Mouse (Mus musculus) WW6 (cell line): ENCODE measurements around the gene Serpinc1.
"Not testable (repeated sequence)": the region's sequence is repeated elsewhere in the genome, so short reads cannot be mapped to it uniquely, and the experiment has no call there.

Experiments used
- DNase-seq: peaks from one replicate; pipeline ENCODE4 v3.0.0-alpha.2; 2013; ENCODE audit warnings: low read depth, low spot score

Serpinc1 gene

DNA sequence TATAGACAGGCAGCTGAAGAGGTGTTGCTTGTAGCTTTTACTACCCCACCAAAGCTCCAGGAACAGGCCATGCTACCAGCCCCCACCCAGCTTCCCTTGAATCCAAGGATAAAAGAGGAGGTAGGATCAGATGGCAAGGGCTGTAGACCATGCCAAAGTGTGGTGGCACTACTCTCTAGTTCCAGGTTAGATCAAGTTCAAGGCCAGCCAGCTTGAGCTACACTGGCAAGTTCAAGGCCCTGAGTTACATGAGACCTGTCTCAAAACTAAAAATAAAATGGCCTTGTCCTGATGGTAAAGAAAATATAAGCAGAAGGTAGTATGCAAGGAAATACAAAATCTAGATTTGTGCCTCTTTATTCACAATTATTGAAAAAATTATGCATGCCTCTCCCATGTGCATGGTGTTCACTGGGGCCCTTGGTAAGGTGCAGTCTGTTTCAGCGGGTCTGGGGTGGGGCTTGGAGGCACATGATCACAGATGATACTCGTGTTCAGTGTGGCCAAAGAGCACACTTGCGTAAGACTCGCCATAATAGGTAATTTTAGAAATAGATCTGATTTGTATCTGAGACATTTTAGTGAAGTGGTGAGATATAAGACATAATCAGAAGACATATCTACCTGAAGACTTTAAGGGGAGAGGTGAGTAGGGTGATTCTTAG, at the start of gene Serpinc1:
Gene Serpinc1 (plus strand): TSS at position 515 of the 665 bp plus-strand sequence.
- no peak for DNase-seq

DNA sequence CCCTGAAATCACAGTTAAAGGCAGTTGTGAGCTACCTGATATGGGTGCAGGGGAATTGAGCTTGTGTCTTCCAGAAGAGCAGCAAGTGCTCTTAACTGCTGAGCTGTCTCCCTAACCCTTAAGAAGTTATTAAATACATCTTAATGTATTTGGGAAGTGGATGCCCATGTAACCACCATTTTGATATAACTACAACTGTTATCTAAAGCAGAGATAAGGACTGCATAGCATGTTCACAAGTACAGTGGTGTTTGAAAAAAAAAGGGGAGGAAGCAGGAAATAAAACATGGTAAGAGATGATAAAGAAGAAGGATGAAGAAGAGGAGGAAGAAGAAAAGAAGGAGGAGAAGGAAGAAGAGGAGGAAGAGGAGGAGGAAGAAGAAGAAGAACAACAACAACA, 47.1 kb upstream of the Serpinc1 start:
- DNase-seq, result no peak

DNA sequence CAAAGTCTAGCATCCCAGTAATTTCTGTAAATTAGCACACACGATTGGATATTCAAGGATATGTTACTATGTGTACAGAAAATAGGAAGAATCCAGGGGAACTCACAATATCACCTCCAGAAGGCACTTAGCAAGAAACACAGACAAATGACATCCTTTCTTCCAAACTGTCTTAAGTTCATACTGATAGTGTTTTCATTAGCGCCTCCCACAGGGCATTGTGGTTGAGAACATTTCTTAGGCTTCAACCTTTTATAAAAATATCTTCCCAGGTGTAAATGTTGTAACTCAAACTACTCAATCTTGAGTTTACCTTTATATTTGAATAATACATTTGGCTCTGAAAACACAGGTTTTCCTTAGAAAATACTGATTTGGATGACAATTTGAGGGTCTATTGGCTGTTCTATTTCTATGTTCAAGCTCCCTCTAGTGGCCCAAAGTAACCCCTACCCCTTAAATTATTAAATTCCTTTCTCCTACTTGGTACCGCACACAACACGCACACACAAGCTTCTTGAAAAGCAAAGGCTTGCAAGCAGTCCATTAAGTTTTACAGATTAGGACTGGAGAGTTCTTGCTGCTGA, 44.4 kb upstream of the Serpinc1 start:
- DNase-seq, result no peak

DNA sequence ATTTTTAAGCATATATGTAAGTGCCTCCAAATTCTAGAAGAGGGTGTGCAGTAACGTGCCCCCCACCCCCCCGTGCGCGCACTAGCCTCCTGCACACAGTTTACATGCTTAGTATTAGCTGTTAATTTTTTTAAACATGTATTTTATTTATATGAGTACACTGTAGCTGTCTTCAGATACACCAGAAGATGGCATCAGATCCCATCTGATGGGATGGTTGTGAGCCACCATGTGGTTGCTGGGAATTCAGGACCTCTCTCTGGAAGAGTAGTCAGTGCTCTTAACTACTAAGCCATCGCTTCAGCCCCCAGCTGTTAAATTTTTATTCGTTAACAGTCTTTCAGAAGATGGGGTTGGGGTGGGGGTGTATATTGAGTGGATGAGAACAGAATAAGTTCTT, 42.8 kb upstream of the Serpinc1 start:
- no peak for DNase-seq

DNA sequence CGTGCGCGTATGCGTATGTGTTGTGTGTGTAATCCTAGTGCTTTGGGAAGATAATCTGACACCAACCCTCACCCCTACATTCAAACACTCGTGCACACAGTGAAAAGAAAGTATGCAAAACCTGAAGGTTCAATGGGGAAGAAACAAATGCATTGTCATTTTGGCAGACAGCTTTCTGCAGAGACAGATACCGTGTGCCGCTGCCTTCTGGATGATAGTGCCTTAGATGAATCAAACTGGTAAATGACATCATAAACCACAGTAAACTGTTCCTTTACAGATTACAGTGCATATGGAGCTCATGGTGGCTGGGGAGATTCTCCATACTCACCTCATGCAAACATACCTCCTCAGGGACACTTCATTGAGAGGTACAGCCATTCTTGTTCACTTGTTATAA, 15.2 kb upstream of the Serpinc1 start:
- no peak for DNase-seq

DNA sequence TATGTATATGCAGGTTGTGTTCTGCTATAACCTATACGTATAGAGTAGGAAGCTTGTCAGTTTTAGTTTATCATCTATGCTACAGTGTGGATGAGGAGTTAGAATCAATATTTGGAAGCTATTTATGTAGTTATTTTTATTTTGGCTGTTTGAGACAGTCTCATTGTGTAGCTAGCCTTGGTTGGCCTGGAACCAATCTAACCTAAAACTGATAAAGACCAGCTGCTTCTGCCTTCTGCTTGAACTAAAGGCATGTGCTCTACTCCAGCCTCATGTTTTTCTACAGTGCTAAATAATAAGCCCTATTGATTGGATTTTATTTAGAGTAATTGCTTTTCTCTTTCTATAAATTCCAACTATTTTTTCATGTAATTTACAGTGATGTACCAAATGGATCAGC, 11.1 kb upstream of the Serpinc1 start:
- no peak for DNase-seq

DNA sequence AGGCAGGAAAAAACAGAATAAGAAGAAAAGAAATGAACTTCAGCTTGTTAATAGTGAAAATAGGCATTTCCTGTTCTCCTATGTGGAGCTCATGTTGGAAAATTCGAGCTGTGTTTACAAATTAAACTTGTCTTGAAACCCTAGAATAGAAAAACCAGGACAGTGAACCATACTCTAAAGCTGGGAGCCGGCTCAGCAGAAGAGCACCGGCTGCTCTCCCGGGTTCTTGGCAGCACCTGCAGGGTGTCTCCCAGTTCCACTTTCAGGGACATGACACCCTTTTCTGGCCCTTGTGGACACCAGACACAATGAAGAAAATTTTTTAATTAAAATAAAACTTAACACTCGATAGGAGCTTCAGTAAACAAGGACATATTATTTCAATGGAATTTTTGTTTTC, 9.7 kb upstream of the Serpinc1 start:
- DNase-seq, result no peak

DNA sequence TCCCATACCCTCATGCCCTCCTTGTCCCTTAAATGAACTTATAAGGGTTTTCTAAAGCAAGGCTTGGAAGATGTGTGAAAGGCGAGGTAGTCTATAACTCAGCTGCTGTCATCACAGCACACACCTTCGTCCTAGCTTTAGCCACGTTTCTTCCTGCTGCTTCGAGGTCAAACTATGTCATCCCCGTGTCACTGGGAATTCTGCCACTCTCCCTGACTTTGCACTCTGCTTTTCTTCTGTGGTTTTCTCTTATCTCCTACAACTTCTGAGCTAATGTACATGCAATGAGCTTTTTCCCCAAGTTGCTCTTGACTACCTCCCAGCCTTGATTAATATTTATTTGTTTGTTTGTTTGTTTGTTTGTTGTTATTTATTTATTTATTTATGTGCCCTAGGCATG, 1.6 kb downstream of the Serpinc1 start:
- DNase-seq, result no peak

DNA sequence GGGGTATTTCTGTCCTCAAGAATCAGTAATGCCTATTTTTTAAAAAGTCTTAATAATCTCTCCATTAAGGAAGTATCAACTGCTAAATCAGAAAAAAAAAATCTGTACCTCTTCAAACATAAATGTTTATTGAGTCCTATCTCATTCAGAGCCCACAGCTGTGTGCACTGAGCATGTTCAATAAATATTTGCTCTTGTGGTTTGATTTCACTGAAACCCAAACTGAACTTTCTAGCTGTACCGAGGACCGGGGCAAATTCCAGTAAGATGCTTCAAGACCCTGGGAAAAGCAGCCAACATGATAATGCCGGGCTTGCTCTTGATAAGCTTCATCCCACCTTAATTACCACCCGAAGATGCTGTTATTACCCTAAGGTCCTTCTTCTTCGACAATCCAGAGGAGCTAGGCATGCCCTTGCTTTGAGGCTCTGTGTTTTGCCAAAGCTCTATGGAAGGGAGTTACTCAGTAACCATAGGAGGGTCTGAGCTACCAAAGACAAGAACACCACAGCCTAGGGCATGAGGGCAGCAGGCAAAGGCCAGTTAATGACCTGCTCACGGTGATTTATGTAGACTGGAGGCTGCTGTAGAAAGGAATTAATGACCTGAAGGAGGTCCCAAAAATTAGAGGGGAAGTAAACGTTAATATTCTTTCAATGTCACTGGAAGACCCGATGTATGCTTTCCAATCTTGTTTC, 2.3 kb downstream of the Serpinc1 start:
- DNase-seq, result no peak

DNA sequence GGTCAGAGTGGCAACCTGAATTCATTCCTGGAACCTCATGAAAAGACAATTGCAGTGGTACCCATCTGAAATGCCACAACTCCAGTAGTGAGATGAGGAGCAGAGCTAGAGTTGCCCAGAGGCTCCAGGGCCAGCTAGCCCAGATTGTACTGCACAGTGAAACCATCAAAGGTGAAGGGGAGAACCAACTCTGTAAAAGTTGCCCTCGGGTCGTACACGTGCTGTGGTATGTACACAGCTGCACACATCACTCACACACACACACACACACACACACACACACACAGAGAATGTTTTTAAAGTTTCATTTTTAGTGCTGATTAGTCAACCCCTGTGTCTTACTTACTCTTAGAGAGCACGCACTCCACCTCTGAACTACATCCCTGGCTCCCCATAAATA, 3.0 kb downstream of the Serpinc1 start:
- no peak for DNase-seq

DNA sequence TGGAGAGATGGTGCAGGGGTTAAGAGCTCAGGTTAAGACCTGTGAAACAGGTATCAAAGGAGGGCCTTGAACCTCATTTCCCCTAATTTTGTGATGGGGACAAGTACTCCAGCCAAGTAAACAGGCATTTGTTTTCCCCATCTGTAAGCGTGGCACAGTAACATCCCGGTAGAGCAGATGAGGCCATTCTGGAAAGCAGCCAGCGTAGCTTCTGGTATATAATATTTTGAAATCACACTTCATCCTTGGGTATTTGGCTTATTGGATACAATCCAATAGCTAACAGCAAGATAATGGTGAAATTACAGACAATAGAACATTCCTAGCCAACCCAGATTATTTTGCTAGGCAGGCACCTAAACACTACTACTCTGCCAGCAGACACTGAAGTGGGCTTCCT, 4.5 kb downstream of the Serpinc1 start:
- no peak for DNase-seq

DNA sequence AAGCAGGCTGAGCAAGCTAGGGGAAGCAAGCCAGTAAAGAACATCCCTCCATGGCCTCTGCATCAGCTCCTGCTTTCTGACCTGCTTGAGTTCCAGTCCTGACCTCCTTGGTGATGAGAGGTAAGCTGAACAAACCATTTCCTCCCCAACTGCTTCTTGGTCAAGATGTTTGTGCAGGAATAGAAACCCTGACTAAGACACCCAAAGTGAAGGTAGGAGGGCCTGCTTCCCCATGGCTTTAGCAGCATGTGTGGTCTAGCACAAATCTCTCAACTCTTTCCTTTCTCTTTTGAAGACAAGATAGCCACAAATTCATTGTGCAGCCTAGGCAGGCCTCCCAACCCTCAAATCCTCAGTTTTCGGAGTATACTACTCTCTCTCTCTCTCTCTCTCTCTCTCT, 6.3 kb downstream of the Serpinc1 start:
- not testable (repeated sequence) for DNase-seq

DNA sequence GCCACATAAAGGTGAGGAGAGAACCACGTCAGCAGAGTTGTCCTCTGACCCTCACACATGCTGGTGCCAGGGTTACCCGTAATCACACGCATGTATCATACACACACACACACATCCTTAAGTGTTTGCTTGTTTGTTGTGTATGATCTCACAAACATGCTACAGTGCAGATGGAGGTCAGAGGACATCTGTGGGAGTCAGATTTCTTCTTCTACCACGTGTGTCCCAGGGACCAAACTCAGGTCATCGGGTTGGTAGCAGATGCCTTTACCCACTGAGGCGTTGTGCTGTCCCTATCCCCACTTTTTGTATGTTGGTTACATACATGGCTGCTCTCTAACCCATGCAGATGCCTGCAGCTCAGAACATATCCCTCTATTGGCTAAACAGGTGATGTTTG, 7.1 kb downstream of the Serpinc1 start:
- DNase-seq, result no peak

DNA sequence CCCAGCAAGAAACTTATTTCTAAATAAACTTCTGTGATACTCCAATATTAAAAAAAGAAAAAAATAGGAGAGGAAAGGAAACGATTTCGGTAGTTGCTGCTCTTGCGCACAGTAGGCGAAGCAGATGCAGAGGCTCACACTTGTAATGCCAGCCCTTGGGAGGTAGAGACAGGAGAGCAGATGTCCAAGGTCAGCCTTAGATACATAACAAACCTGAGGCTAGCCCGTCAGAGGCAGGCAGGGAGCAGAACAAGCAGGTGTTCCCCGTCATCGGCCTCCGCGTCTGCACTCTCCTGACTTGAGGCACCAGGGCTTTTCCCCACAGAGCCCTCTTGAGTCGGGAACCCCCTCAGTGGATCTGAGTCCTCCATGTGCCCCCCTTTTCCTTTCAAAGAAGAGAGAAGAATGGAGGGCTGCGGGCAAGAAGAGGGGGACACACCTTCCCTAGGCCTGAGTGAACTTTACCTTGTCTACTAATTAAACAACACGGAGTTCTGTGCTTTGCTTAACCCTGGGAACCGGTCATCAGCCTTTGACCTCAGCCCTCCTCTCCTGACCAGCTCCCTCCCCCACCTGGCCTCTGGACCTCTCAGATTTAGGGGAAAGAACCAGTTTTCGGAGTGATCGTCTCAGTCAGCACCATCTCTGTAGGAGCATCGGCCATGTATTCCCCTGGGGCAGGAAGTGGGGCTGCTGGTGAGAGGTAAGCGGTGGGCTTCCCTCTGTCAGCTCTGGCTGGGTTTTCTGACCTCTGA, 8.7 kb downstream of the Serpinc1 start:
- no peak for DNase-seq

DNA sequence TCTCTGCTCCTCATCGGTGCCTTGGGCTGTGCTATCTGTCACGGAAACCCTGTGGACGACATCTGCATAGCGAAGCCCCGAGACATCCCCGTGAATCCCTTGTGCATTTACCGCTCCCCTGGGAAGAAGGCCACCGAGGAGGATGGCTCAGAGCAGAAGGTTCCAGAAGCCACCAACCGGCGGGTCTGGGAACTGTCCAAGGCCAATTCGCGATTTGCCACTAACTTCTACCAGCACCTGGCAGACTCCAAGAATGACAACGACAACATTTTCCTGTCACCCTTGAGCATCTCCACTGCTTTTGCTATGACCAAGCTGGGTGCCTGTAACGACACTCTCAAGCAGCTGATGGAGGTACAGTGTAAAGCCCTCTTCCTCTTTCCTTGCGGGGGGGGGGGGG, 11.0 kb downstream of the Serpinc1 start:
- no peak for DNase-seq

DNA sequence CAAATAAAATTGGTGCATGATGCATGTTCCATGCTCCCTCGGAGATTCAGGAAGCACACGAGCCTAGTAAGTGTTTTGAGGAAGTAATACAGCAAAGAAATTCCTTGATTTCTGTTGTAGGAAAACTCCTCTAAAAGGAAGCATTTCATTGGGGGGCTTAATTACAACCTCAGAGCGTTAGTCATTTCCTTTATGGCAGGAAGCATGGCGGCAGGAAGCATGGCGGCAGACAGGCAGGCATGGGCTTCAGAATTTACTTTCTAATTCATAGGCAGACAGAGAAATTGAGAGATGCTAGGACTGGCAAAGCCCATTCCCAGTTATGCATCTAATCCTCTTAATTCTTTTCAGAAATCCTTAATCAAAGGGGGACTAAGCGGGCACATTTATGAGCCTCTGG, 15.5 kb downstream of the Serpinc1 start:
- DNase-seq, result no peak

DNA sequence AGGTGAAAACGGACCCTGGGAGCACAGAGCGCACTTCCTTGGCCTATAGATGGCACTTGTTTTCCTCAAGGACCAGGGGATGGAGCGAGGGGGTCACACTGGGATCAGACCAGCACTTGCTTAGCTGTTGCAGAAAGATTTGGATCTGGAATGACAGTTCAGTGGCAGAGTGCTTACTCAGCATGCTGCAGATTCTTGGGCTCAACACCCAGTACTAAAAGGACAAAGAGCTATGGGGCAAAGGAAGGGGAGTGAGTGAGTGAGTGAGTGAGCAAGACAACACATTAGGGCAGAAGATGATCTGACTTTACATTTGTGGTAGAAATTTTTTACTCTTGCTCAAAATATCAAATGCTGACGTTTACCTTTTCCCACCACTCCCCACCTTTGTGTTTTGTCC, 26.6 kb downstream of the Serpinc1 start:
- DNase-seq, result no peak

DNA sequence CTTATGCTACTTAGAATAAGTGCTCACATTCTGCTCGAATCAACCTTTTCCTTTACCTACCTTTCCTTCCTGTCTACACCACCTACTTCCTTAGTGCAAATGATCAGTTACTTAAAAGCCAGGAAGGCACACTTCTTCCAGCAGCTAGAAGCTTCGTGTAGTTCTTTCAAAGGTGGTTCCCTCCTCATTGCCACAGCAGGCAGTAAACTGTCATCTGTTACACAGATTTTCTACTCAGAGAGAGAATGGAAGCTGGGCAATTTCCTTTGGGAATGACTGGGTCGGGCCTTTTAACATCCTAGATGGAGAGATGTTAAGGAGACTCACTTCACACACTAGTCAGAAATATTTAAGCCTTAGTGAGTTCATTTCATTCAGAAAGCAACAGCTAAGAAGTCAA, 27.1 kb downstream of the Serpinc1 start:
- DNase-seq, result no peak

DNA sequence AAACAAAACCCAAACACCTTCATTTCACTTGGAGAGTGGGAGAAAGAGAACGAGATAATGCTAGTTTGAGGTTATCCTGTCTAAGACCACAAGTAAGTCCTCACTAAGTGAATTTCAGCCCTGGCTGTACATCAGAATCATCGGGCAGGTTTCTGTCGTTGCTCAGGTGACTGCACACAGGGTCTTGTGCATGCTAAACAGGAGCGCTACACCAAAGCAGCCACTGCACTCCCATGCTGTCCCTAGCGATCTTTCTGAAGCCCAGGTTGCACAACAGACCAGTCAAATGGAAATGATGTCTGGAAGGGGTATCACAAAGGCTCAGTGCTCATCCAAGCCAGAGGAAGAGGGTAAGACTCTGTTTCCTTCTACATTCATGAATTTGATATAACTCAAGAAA, 28.1 kb downstream of the Serpinc1 start:
- DNase-seq, result no peak

DNA sequence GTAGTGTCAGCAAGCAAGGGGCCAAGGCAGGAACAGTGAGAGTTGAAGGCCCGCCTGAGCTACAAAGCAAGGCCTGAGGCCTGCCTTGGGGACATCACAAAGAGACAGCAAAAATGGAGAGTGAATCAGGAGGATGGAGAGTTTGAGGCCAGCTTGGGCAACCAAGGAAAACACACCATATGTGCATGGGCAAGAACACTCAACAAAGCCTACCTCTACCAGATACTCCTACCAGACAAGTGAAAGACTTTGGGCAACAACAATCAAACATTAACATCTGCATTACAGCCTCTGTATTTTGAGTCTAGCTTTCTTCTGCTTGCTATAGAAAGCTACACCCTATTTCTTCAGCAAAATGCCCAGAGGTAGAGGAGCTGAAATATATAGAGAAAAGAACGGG, 29.7 kb downstream of the Serpinc1 start:
- no peak for DNase-seq

DNA sequence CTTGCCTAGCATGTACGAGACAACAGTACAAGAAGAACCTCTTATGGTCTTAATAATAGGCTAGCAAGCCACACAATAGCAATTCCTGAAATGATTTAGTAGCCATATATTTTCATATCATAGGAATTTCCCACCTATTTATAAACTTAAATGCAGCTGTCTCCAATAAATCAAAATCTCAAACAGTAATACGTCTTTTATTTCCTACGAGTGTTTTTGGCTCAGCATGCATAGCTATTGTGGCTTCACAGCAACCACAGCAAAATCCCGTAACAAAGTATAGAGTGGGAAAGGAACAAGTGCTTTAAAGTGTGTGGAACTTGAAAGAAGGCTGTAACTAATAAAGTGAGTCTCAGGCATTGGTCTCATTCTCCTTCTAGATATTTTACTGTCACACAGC, 32.1 kb downstream of the Serpinc1 start:
- DNase-seq, result no peak

DNA sequence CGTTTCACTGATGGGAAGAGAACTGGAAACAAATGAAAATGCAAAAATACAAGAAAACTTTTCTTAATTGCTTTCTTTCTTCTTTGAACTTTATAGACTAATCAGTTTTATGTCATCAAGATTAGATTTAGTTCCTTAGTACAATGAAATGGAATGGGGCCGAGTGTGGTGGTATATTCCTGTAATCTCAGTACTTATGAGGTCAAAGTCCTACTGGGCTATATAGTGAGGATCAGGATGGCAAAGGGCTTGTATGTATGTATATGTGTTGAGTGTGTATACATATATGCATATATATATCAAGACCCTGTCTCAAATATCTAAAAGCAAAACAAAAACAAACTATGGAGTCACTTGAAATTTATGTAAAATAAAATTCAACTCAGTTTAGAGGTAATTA, 38.0 kb downstream of the Serpinc1 start:
- DNase-seq, result no peak

DNA sequence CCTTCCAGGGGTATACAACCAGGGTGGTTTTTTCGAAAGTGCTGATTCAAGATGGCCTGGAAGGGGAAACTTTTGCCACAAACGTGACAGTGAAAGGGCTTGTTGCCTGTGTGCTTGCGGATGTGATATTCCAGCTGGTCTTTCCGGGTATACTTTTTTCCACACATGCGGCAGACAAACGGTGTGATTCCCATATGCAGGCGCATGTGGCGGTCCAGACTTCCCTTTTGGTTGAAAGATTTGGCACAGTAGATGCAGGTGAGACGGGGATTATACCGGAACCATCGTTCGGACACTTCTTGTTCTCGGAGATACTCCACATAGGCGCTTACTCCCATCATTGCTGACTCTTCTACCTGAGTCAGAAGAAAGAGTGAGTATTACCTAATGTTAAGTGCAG, 41.7 kb downstream of the Serpinc1 start:
- no peak for DNase-seq
